13 mouse cellular contexts compared by ENCODE assay signal in genomic region chr16:20108961-20109360, GRCm38 (mm10). TPM values are rescaled to one million over a fixed set of nuclear protein-coding genes. Genes with fewer than 3 reads are reported as not detected.
DNase-seq lines count a peak whose midpoint lies in the region; ATAC-seq and TF ChIP-seq lines count a peak whose summit lies in the region.
"Had no signal": no experiment of that assay in that cellular context is flagged by ENCODE, and none has a peak within 500 bp of the region (broad histone marks: within the 10 kb centered on the region; RNA-seq: fewer than 3 reads in every experiment).

No protein-coding gene starts in this region.

- H3K4me2 ChIP-seq in hindbrain, postnatal 0 days (ENCODE audit: low read depth, low read length): no peak overlapping the region
- no peak overlapping the region for H3K4me2 ChIP-seq in hindbrain, embryonic 16.5 days (ENCODE audit: low read length)
- no peak overlapping the region for H3K4me2 ChIP-seq in lung, embryonic 14.5 days
- H3K4me2 ChIP-seq: limb, embryonic 13.5 days had no signal

- peaks cover 6% of the 10 kb centered on the region; the same call in 1 of the 2 replicates for H3K9me3 ChIP-seq in hindbrain, postnatal 0 days (ENCODE audit: low read length)
- H3K9me3 ChIP-seq in hindbrain, embryonic 16.5 days (ENCODE audit: control insufficient read depth, low read length): peaks cover 3% of the 10 kb centered on the region; the same call in 1 of the 2 replicates
- H3K9me3 ChIP-seq in lung, embryonic 14.5 days (ENCODE audit: low read depth, low read length): peaks cover 3% of the 10 kb centered on the region; the same call in 1 of the 2 replicates
- H3K9me3 ChIP-seq in E14TG2a.4 (ENCODE audit: low read length): peaks cover 12% of the 10 kb centered on the region

- H3K27ac ChIP-seq in hindbrain, postnatal 0 days: no peak overlapping the region
- H3K27ac ChIP-seq in hindbrain, embryonic 16.5 days (ENCODE audit: low read depth, low read length): no peak overlapping the region
- no peak overlapping the region for H3K27ac ChIP-seq in lung, embryonic 14.5 days (ENCODE audit: low read depth)

- no peaks in the 10 kb centered on the region for H3K27me3 ChIP-seq in hindbrain, postnatal 0 days (ENCODE audit: insufficient read depth, low read length)
- H3K27me3 ChIP-seq in hindbrain, embryonic 16.5 days (replicated peaks; ENCODE audit: control insufficient read depth, insufficient read depth, low read length): no peaks in the 10 kb centered on the region
- H3K27me3 ChIP-seq in lung, embryonic 14.5 days (ENCODE audit: insufficient read depth, low read length): no peaks in the 10 kb centered on the region
- no peaks in the 10 kb centered on the region for H3K27me3 ChIP-seq in E14TG2a.4 (ENCODE audit: insufficient read depth, low read length)
- H3K27me3 ChIP-seq: limb, embryonic 13.5 days had no signal

- ATAC-seq in hindbrain, postnatal 0 days: no peak
- no peak for ATAC-seq in hindbrain, embryonic 16.5 days
- ATAC-seq in lung, embryonic 14.5 days (ENCODE audit: insufficient read depth): no peak

- TF ChIP-seq CTCF in hindbrain, postnatal 0 days (IDR thresholded peaks at IDR 0.05; ENCODE audit: low read depth): peak; percentile 29; the same call in 1 of the 2 replicates
- TF ChIP-seq CTCF in lung, embryonic 14.5 days (IDR thresholded peaks at IDR 0.05; ENCODE audit: low read depth): peak; percentile 16
- peak; percentile 90 for TF ChIP-seq CTCF in E14TG2a.4 (conservative IDR thresholded peaks at IDR 0.05; ENCODE audit: low read length)

- no peak overlapping the region for H3K4me3 ChIP-seq in hindbrain, postnatal 0 days (ENCODE audit: low read length)
- H3K4me3 ChIP-seq in hindbrain, embryonic 16.5 days (ENCODE audit: low read length): no peak overlapping the region
- no peak overlapping the region for H3K4me3 ChIP-seq in lung, embryonic 14.5 days (ENCODE audit: low read depth, low read length)
- H3K4me3 ChIP-seq in E14TG2a.4 (replicated peaks; ENCODE audit: low read length): no peak overlapping the region
- H3K4me3 ChIP-seq: limb, embryonic 13.5 days had no signal

- WGBS in hindbrain, postnatal 0 days: 99% methylated on average over 6 of the region's 6 CpGs
- 97% methylated on average over 6 of the region's 6 CpGs for WGBS in hindbrain, embryonic 16.5 days
- WGBS in lung, embryonic 14.5 days: 95% methylated on average over 6 of the region's 6 CpGs

- no peak for DNase-seq in hindbrain, postnatal 0 days (ENCODE audit: low spot score)
- no peak for DNase-seq in lung, embryonic 14.5 days
- DNase-seq in lung, postnatal 10 days: no peak
- DNase-seq in ZHBTc4 (ENCODE audit: low read depth, low spot score): peak; percentile 84
- DNase-seq in right cerebral cortex, adult 18-20 months: no peak
- DNase-seq in urinary bladder, postnatal 4 days (ENCODE audit: low spot score in 2 of 2): no peak
- DNase-seq: adrenal gland, adult 2 months; cerebellum, postnatal 25 days; kidney, adult 11 months; thymus, postnatal 14 days had no signal

- peaks cover 30% of the 10 kb centered on the region for H3K36me3 ChIP-seq in hindbrain, postnatal 0 days (ENCODE audit: insufficient read depth, low read length)
- peaks cover 44% of the 10 kb centered on the region for H3K36me3 ChIP-seq in hindbrain, embryonic 16.5 days (ENCODE audit: control insufficient read depth, insufficient read depth, low read length)
- peaks cover 44% of the 10 kb centered on the region for H3K36me3 ChIP-seq in lung, embryonic 14.5 days (ENCODE audit: insufficient read depth)
- H3K36me3 ChIP-seq in E14TG2a.4 (ENCODE audit: insufficient read depth, low read length): peaks cover 93% of the 10 kb centered on the region

- H3K9ac ChIP-seq in hindbrain, postnatal 0 days (replicated peaks; ENCODE audit: low read length): no peak overlapping the region
- no peak overlapping the region for H3K9ac ChIP-seq in hindbrain, embryonic 16.5 days (ENCODE audit: low read depth, low read length)
- no peak overlapping the region for H3K9ac ChIP-seq in lung, embryonic 14.5 days
- H3K9ac ChIP-seq: limb, embryonic 13.5 days had no signal

- no peaks in the 10 kb centered on the region for H3K4me1 ChIP-seq in hindbrain, postnatal 0 days (ENCODE audit: insufficient read depth, low read length)
- no peaks in the 10 kb centered on the region for H3K4me1 ChIP-seq in hindbrain, embryonic 16.5 days (ENCODE audit: control insufficient read depth, insufficient read depth, low read depth, low read length)
- H3K4me1 ChIP-seq in lung, embryonic 14.5 days (ENCODE audit: insufficient read depth): no peaks in the 10 kb centered on the region
- H3K4me1 ChIP-seq in E14TG2a.4 (replicated peaks; ENCODE audit: low read depth, low read length): peaks cover 17% of the 10 kb centered on the region
- H3K4me1 ChIP-seq: limb, embryonic 13.5 days had no signal

RNA-seq across cellular contexts. Expression of gene Klhl24, which starts 11.6 kb away (rescaled TPM):
- total RNA-seq in hindbrain, postnatal 0 days (2014; rRNA removed): 75.5 and 80.7 TPM in 2 replicates
- 34.8 and 36.2 TPM in 2 replicates for polyA plus RNA-seq in hindbrain, postnatal 0 days (2015; fragmentation: Nextera tagmentation; extraction: Ambion mirVana)
- 35.8 and 39.5 TPM in 2 replicates for polyA plus RNA-seq in hindbrain, embryonic 16.5 days (2015; fragmentation: Nextera tagmentation; extraction: Ambion mirVana)
- polyA plus RNA-seq in lung, embryonic 14.5 days (2014; fragmentation: Nextera tagmentation; extraction: Ambion mirVana): 21.4 and 26.1 TPM in 2 replicates

RNA-seq across cellular contexts. Expression of gene Yeats2, which starts 31.9 kb away (rescaled TPM):
- 43.6 and 48.6 TPM in 2 replicates for total RNA-seq in hindbrain, postnatal 0 days (2014; rRNA removed)
- 11.1 and 11.4 TPM in 2 replicates for polyA plus RNA-seq in hindbrain, postnatal 0 days (2015; fragmentation: Nextera tagmentation; extraction: Ambion mirVana)
- 16.5 and 20.6 TPM in 2 replicates for polyA plus RNA-seq in hindbrain, embryonic 16.5 days (2015; fragmentation: Nextera tagmentation; extraction: Ambion mirVana)
- polyA plus RNA-seq in lung, embryonic 14.5 days (2014; fragmentation: Nextera tagmentation; extraction: Ambion mirVana): 46.3 and 53.3 TPM in 2 replicates

Comparison
In these comparisons a context has a peak if more than half of its experiments do, and no peak if none do; other contexts are left out.
1. CTCF ChIP-seq: peak in every context shown above with its lines; median percentile 90 in E14TG2a.4; 29 in hindbrain, postnatal 0 days; 16 in lung, embryonic 14.5 days.